Mouse (Mus musculus): ENCODE results near the gene Zdhhc7.

DNA sequence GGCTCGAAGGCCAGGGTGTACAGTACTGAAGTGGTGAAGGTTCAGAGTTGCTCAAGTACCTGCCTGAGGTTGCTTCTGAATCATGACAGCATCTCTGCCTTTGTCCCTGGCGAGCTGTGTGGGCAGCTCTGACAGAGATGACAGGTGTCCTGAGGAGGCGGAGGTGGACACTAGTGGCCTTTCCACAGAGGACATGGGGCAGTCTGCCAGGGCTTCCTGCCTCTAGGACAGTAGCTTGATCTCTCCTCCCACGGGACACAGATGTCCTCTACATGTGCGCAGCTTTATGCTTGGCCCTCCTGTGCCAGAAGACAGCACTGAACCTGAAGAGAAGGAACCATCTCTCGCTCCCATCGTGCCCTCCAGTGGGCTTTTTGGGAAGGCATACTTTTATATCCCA is 31.9 kb upstream of the Zdhhc7 start:
- TF ChIP-seq POLR2A (IDR thresholded peaks at IDR 0.05; ENCODE audit: control insufficient read depth, extremely low read depth, insufficient read depth, low read length, poor library complexity) = no peak
- TF ChIP-seq CTCF (IDR thresholded peaks at IDR 0.05; ENCODE audit: borderline replicate concordance, control insufficient read depth, extremely low read depth, insufficient read depth, low read length, poor library complexity) = no peak

Data from thymus, adult 2 months (tissue).